Mouse (Mus musculus): ENCODE measurements around the gene Vsig8.

- TF ChIP-seq CTCF (IDR thresholded peaks at IDR 0.05; ENCODE audit: insufficient read depth, low read depth, low read length) (no peak), POLR2A (IDR thresholded peaks at IDR 0.05; ENCODE audit: insufficient read depth, low read depth, low read length) (no peak)
Observed at GRCm38 (mm10) chr1:172549314-172549713, 6.4 kb upstream of the Vsig8 start.

Data from olfactory bulb, adult 2 months (tissue).